Mouse (Mus musculus) kidney, postnatal 10 days (tissue): ENCODE results near the gene Tmem87a.

Experiments
- DNase-seq: peaks from one replicate; pipeline ENCODE4 v3.0.0; 2021; ENCODE audit warnings: mixed read lengths

The Tmem87a gene

GRCm38 (mm10) chr2:120360425-120360824, 43.5 kb downstream of the Tmem87a start:
- DNase-seq, result no peak

GRCm38 (mm10) chr2:120352682-120353646, 50.9 kb downstream of the Tmem87a start, which contains the start of gene Vps39:
Vps39 (minus strand) TSS chr2:120353137.
- peak; percentile 95 for DNase-seq

DNA sequence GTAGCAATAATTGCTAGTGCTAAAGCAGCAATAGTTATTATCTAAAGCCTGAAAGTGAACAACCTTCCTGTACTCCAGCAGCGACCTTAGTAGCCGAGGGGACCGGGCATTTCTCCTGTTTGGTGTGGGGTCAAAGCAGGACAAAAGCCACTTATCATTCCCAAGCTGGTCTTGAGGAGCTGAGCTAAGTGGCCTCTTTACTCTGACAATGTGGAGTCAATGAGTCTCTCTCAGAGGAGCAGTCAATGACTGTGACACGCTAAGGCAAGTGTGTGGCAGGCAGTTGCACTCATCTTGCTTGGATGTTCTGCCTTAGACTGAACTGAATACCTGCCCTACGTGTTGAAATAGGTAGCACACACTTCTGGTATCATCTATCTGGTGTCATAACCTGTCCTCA, 52.6 kb downstream of the Tmem87a start:
- DNase-seq, result no peak

GRCm38 (mm10) chr2:120348120-120348519, 55.8 kb downstream of the Tmem87a start:
- DNase-seq, result peak; percentile 57

DNA sequence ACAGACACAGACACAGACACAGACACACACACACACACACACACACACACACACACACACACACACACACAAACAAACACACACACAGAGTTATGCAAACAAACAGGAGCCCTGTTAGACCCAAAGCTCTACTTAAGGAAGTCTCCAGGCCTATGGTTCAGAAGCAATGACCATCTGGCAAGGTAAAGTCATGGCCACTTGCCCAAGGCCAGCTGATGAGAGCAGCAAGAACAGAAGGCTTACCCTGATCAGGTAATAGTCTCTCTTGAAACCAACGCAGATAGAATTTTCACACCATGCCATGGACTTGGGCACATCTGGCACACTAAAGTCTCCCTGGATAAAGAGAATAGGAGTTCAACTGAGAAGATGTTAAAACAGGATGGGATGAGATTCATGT, 62.2 kb downstream of the Tmem87a start:
- no peak for DNase-seq

- DNase-seq, result no peak
Measured at GRCm38 (mm10) chr2:120337886-120338285, 66.0 kb downstream of the Tmem87a start.

GRCm38 (mm10) chr2:120331575-120331974, 72.3 kb downstream of the Tmem87a start:
- no peak for DNase-seq

- no peak for DNase-seq
Measured at GRCm38 (mm10) chr2:120315077-120315476, 88.8 kb downstream of the Tmem87a start.

DNA sequence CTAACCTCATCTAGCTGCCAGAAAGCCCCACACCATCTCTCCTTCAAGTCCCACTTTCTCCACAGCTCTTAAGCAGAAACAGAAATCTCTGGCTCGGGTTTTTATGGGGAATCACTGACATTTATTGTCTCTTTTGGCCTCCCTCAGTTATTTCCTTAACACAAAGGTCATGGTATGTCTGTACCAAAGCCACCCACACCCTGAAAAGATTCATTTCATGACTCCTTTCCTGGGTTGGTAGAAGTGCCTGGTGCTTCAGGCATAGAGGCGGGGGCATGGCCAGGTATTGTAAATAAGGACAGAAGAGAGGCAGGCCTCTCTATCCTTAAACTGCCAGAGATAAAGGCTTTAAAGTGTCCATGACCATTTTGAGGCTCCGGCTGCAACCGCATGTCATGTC, 89.4 kb downstream of the Tmem87a start:
- no peak for DNase-seq

DNA sequence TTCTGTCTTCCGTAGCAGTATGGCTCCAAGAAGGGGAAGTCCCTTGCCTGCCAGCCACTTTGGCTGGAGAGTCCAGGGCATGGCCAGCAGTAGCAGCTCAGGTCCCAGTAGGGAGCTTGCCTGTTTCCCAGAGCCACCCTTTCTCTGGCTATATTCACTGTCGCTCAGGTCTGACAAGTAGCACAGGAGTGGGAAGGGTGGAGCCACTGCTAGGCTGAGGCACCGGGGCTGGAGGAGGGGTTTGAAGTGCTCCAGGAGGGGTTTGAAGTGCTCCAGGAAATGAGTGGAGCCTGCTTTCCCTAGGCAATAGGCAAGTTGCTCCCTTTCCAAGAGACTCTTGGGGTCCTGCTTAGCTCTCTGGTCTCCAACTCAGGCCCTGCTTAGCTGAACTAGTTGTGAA, 89.9 kb downstream of the Tmem87a start, which contains the start of gene Pla2g4f:
TSS of gene Pla2g4f (minus strand) at position 190 of the 400 bp plus-strand sequence.
- no peak for DNase-seq

DNA sequence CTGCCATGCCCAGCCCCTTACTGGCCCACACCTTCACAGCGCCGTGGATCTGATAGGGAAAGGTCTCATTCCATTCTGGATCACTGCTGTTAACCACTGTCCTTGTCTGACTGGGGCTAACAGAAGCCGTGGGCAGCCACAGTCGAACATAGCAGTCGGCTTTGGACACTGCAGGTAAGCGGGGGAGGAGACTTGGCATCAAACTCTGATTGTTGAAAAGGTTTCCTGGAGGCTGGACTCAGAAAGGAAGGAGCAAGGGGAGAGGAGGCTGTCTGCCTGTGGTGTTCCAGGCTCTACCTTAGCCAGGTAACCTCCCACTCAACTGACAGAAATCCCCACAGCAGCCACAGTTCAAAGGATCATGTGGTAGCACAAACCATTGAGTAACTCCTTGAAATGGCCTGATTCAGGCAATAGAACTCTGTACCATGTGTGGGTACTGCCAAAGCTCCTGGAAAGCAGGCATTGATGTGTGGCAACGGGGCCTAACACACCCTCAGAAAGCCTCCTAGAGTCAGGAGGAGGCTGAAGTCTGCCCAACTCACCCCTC, 91.6 kb downstream of the Tmem87a start:
- DNase-seq, result no peak
